Mouse (Mus musculus) natural killer cell, adult 2 months (primary cell): ENCODE results near the gene Gm47969.
A peak's percentile ranks its signal among the peaks of the same experiment; 100 is the strongest.

Source experiments
- DNase-seq, 2 experiments: peaks; one replicate each; pipeline ENCODE4 v3.0.0; 2022; ENCODE audit warnings: low spot score in 2 of 2

Gm47969 gene

DNA sequence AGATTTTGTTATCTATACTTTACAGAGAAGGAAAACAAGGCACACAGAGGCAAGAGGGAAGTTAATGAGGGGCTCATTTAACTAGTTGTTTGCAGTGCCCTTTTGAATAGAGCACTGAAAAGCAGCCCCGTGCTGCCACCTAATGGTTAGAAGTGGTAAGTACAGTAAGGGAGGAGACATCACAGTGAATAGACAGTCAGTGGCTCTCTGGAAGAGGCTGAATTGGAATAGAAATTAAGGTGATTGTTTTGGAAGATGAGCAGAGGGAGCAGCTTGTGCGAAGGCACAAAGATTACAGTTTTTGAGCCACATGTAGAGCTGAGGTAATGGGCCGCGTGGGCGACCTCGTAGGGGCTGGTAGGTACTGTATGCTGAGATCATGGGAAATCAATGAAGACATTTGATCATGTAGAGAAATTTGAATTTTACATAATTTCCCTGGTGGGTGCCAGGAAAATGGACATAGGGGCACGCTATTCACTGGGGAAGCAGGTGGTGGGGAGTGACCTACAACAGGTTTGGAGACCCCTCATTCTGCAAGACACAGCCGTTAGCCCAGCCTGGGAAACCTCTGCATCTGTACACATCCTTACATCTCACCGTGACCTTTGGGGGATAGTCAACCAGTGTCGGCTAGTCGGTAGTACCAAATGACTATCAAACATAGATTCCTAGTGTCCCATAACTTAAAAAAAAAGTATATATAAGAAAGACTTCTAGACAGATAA lies 31.6 kb downstream of the Gm47969 start:
- peak in 1 of 2 experiments; percentile 1 for DNase-seq

DNA sequence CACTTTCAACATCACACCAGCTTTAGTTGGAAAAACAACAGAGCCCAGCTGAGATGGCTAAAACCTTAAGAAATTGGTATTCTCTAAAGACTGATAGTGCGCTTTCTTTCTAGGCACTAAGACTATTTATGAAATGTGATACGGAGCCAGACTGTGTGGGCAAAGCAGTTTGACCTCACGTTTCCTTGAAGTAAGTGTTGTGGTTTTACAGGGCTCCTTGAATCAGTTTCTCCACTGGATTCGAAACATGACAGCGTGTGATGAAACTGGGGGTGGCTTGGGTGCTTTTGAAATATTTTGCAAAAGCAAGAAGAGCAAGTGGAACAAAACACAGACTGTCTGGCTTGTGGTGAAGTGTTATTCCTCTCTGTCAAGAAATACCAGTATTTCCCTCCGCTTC lies 32.3 kb downstream of the Gm47969 start:
- no peak for DNase-seq

DNA sequence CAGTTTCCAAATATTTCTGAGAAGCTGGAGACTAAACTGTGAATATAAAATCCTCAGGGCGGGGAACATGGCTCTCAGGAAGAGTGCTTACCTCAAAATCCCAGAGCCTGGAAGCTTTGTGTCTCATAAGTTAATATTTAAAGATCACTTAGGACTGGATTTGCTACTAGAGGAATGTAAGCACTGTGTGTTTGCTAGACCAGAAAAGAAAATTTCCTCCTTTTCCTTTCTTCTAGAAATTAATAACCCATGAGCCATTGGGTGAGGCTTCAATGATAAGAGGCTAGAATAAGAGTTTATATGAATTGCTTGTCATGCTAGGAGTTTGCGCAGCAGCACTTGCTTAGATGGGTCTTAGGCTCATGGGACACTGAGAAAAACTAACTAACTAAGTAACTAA lies 40.1 kb downstream of the Gm47969 start:
- no peak for DNase-seq

DNA sequence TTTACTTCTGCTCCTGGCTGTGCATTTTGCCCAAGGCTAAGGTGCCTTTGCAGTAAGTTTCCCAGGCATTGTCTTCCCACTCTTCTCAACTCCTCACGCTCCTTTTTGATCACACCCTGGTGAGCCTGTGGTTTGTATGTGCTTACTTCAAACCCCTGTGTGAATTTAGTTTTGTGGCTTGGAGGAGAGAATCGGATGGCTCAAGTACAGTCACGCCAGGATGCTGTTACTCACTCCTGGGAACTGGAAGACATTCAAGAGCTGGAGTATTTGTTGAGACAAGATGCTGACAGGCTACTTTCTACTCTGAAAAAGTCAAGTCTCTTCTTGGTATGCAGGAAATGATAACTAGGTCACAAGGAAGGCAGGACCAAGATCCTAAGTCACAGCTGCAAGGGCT lies 46.5 kb downstream of the Gm47969 start:
- no peak for DNase-seq
